Mouse (Mus musculus) ES-Bruce4 (cell line): Measurements from ENCODE around the gene Ankrd31.

Experiments used
- CTCF ChIP-seq: IDR thresholded peaks from one replicate; pipeline ENCODE4 v1.8.1; 2011; ENCODE audit warnings: low read depth, low read length
- EP300 ChIP-seq: IDR thresholded peaks from 2 replicates; pipeline ENCODE4 v1.6.1; 2011; ENCODE audit warnings: low read depth, low read length; ENCODE audit not compliant: insufficient read depth

GRCm38 (mm10) chr13:96933367-96933766 is 185.3 kb downstream of the Ankrd31 start:
- TF ChIP-seq EP300, result no peak
- no peak for TF ChIP-seq CTCF
